Mouse (Mus musculus): Measurements from ENCODE around the gene Pitpnb. TPM values are rescaled to one million over a fixed set of nuclear protein-coding genes. Genes with fewer than 3 reads are reported as not detected.
A peak's percentile ranks its signal among the peaks of the same experiment; 100 is the strongest.

Pitpnb gene
- polyA plus RNA-seq, 1 experiment from 2014 or later: 130 TPM

- DNase-seq (ENCODE audit: extremely low spot score, low spot score): no peak
- H3K27me3 ChIP-seq (ENCODE audit: poor library complexity, severe bottlenecking): no peaks in the 10 kb centered on the region
- peaks cover 82% of the 10 kb centered on the region for H3K4me1 ChIP-seq
- WGBS: 69% methylated on average over 7 of the region's 7 CpGs
- no peak overlapping the region for H3K4me3 ChIP-seq
- H3K36me3 ChIP-seq (replicated peaks): peaks cover 96% of the 10 kb centered on the region
- peak overlapping the region; percentile 17 for H3K27ac ChIP-seq
- H3K9me3 ChIP-seq: no peaks in the 10 kb centered on the region
Observed at GRCm38 (mm10) chr5:111437205-111437604, 106.6 kb downstream of the Pitpnb start.

Other genes starting within 250 kb of the Pitpnb start
- 36.5 and 40.0 TPM in 2 replicates for gene Mn1, start 86.6 kb downstream of the Pitpnb start, polyA plus RNA-seq (2016; fragmentation: Nextera tagmentation; extraction: Ambion mirVana)

Data from forebrain, embryonic 10.5 days (tissue).